Mouse (Mus musculus): ENCODE measurements around the gene Adamts15.

The Adamts15 gene

DNA sequence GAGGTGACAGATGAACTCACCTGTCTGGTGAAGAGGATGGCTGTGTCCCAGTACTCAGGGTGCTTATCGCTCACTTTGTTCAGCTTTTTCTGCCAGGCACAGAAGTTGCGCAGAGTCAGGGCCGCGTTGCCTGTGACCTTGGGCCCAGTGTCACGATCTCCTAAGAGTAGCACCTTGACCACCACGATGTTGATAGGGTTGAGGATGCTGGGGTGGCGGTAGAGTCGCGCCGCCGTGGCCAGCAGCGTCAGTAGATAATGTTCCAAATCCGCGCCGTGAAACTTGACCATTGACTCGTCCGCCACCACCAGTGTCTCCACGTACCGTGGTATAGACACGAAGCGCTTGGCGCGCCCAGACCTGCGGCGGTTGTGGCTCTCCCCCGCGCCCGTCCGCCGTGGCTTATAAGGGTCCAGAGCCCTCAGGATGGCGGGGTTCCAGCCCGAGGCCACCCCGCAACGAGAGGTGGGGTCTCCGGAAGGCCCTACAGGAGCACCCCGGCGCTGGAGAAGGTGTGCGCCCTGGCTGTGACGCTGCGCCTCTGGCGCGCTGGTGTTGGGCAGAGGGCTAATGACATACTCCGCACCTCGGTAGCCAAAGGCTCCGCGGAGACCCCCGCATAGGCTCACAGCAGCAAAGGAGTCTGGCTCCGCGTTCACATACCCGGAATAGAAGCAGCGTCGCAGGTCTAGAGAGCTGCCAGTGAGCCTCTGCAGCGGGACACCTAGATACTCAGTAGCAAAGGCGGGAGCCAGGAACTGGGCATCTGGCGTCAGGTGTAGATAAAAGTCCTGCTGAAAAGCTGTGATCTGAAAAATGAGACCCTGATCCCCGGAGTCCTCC is 770 bp downstream of the Adamts15 start:
- no peak for DNase-seq

DNA sequence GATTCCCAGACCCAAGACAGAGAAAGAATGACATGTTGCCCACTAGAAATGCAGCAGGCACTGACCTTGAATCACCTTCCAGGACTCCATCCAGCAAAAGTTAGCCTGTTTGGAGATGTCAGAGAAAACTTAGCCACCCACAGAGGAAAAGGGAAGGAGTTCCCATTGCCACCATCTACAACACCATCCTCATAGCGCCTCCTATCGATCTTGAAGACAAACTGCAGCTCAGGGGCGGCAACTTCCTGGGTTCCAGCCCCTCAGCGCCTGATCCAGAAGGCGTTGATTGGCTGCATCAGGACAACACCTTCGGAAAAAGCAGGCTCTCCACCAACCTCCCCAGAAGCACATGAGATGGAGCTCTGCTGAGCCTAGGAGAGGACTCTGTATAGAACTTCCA is 1.5 kb downstream of the Adamts15 start:
- DNase-seq: peak; percentile 49

DNA sequence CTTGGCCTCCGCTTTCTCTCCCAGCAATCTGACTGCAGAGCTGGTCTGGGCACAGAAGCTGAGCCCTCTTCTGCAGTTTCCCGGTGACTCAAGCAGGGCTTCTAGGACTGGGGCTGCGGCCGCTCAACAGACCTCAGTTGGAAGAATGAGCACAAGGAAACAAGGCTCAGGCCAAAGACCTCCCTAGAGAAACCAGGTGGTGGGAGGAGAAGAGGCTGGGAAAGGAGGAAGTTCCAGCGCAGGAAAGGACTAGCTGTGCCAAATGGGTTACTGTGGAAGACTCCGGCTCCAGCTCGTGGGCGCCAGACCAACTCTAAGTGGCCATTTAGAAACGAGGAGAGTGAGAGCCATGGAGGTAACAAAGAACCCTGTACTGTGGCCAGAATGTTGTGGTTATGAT is 2.6 kb downstream of the Adamts15 start:
- DNase-seq: no peak

DNA sequence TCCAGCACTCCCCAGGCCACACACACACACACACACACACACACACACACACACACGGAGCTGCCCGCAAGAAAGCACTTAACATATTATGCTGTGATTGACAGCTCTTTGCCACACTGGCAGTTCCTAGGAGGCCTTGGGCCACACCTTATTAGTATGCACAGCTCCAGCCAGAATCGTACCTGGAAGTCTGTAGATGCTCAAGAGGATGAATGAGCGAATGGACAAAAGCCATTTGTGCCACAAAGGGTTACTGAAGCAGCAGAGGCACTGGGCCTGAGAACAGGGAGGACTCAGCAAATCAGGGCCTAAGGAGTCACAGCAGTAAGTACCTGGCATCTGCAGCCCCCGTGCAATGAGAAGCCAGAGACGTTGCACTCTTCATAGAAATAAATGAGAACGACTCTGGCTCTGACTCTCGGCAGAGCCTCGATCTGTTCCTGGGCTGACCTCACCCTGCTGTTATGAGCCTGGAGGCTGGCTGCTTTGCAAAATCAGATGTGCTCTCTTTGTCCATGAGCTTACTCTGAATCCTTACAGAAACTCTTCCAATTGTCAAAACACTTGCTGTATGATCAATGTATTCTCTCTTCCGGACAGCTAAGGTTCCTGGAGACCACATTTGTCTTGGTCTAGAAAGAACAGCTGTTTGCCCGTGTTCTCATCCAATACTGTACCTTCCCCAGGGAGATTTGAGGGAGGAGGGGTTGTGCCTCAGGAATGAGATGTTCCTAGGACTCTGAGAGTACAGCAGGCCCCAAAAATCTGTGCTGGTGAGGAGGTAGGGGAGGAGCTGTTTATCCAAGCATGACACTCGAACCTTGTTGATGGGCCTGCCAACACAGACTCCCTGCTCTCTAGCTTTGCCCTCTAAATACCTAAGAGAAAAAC is 3.5 kb downstream of the Adamts15 start:
- DNase-seq: no peak

DNA sequence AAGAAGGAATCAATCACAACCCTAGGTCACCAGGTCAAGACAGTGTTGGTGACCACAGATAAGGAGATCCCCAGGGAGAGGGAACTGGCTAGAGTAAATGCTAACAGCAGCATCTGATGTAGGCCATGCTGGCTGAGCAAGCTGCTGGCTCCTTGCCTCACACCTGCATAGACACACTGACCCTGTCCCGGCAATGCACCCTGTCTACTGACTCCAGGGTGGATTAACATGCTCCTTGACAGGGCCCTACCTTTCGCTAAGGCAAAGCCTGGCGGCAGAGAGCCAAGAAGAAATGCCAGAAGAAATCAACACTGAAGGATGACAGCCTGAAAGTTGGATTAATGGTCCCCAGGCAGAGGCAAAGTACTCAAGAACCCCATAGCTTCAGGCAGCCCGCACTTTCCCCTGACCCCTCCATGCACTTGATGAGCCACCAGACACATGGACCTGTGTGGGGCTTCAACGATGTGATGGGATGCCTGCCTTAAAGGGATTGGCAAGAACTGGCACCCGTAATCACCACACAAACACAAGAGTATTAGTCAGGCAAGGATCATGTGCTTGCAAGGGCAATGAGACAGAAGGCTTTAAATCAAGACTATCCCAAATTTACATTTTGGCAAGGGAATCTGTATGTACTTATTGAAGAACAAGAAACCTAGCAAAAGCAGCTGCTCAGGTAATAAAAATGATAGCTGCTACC is 5.8 kb downstream of the Adamts15 start:
- DNase-seq: no peak

DNA sequence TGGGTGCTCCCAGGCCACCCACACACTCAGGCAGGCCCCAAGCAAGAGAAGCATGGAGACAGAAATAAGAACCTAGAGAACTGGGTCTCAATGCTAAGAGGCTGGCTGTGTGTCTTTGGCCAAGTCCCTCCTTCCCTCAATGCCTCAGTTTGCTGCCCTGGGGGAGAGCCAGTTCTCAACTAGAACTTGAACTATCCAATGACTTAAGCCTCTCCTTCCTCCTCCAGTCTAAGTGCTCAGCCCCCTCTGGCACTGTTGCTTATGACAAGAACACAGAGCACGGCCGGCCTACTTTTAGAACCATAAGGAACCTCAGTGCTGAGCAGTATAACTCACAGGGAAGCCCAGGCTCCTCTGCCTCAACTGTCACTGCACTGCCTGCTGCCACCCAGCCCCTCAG is 8.0 kb downstream of the Adamts15 start:
- DNase-seq: no peak

DNA sequence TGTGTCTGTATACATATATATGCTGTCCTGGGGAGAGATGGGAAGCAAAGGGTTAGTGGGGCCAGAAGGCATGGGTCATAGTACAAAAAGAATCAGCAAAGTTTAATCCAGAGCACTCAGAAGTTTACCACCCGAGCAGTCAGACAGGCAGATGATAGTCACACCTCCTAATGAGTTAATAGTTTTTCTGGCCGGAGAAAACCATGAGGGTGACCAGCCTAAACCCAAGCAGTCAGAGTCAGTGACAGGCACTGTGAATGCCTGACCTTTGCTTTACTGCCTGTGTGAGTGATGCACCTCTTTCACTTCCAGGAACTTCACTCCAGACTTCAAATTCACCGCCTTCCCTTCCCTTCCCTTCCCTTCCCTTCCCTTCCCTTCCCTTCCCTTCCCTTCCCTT is 8.8 kb downstream of the Adamts15 start:
- DNase-seq: no peak

DNA sequence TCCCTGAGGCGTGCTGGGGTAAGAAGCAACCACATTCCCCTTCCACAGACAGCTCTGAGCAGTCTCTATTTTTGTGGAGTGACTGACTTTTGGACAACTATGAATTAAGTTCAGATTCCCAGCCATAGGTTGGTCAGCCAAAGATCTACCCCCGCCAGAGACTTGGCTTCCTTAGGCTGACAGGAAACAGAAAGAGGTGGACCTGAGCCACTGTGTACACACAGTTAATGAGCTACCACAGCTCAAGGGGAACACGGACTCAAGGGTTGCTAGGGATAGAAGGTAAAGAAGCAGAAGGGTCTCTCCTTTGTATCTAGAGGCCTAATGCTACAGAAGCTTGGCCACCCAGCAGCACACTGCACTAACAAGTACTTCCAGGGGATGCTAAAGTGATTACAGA is 10.1 kb downstream of the Adamts15 start:
- DNase-seq: no peak

DNA sequence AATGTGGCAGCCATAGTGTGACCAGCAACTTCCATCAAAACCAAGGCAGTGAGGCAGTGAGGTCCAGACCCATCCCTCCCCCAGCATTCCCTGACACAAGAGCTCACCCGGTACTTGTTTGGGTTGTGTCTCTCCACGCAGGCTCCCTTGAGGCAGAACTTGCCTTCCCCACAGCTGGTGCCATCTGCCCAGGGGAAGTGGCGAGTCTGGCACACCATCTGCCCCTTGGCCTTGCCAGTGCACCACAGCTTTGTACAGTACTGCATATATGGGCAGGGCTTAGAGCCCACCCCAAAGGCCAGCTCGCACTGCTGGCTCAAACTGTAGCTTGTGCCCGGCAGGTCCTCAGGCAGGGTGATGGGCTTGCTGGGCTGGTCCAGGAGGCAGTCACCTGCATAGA is 11.8 kb downstream of the Adamts15 start:
- no peak for DNase-seq

DNA sequence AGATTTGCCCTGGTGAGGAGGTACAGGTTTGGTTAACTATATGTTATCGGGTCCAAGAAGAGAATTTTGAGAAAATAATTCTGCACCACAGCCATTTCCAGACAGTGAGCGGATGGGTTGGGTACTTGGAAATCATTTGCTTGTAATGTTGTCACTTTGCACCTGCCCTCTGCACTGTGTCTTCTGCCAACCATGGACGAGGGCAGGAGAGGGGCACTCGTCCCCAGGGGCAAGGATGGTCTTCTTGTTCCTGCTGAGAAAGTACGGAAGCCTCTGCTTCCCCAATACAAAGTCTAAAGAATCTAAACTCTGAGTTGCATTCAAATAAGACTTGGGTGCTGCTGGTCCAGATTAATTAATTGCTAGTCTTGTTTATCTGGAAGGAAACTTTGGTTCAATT is 13.3 kb downstream of the Adamts15 start:
- DNase-seq: no peak

DNA sequence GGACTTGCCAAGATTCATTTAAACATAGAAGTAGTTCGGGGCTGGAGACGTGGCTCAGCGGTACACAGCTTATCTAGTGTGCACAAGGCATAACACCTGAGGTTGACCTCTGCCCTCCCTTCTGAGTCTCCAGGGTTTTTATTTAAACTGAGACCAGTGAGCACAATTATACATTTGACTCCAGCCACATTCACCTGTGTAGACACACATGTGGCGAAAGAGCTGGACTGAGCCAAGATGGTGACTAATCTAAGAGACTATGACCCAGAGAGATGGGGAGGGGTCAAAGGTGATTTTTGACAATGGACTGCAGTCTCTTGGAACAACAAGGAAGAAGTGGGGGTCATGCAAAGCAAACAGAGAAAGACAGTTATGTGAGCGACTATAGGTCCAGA is 14.0 kb downstream of the Adamts15 start:
- DNase-seq: no peak

DNA sequence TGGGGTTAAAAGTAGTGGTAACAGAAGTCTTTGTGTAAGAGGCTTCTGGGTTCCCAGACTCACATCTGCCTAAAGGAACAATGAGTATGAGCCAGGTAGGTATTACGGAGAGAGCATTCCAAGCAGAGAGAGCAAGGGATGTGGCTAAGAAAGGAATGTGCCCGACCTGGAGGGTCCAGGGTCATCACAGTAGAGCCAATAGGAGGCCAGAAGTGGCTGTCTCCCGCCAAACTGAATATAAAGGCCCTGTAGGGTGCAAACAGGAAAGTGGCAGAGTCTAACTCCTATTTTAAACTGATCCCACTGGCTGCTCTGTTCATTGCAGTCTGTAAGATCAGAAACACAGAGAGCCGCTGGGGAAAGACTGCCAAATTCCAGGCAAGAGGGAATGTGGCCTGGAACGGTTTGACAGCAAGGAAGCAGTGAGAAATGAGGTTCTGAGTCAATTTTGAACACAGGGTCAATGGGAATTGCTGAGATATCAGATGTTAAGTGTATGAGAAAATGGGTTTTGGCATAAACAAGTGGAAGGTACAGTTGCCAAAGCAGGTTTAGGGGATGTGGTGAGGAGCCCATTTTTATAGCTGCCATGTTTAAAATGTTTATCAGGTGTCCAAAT is 14.5 kb downstream of the Adamts15 start:
- no peak for DNase-seq

DNA sequence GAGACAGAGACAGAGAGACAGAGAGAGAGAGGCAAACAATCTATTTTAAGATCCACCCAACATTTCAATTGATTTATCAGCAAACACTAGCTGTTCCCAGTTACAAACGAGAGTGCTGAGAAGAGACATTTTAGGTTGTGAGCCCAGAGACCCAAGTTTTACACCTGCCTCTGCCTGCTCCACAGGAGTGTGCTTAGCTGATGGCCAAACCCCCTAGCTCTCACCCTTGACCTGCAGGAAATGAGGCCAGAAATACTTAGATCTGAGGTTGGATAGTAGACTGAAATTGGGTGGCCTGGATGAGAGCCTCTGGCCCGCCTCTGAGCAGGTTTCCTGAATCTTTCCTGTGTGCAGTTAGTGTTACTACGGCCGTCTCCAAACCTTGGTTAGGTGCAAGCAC is 15.8 kb downstream of the Adamts15 start:
- DNase-seq: no peak

DNA sequence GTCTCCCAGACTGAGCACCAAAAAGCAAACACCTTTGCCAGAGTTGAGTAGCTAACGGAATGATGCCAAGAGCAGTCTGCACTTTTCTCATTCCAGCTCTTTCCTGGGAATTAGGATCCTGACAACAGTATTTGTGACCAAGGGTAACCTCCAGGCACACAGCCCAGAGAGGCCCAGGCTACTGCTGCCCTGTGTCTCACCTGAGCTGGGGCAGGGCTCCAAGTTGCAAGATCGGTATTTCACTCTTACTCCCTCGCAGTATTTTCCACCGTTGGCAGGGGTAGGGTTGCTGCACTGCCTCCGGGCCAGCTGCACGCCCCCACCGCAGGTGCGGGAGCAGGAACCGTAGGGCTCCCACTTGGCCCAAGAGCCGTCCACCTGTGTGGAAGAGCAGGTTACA is 16.4 kb downstream of the Adamts15 start:
- peak; percentile 28 for DNase-seq

DNA sequence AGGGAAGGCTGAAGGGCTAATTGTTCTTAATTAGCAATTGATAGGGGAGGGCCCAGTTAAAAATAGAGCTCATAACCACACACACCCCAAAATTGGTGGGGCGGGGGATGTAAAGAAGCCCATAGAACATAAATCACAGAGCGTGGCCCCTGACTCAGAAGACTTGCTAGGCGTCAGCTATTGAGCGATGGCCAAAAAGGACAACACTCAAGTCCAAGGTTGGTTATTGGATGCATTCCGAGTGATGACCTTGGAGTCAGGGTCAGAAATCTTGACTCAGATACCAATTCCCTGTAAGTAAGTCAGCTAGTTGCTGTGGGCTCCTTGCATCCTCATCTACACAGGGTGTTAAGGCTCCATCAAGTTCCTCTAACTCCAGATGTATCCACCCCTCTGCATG is 19.0 kb downstream of the Adamts15 start:
- DNase-seq: no peak

DNA sequence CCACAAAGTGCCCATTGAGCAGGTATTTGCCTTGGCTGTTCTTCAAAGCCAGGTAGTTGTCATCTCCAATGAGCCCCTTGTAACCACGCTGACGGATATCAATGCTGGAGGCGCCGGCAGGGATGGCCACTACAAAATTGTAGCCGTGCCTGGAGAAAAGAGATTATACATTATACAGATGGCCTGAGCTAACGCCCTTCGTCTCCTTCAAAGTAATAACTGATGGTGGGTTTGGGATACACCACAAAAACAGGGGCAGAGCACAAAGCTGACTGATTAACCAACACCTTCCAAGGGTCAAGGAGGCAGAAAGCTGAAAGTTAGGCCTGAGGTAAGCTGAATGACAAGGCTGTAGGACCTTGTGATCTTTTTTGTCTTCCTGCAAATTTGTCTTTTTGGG is 19.6 kb downstream of the Adamts15 start:
- DNase-seq: no peak

DNA sequence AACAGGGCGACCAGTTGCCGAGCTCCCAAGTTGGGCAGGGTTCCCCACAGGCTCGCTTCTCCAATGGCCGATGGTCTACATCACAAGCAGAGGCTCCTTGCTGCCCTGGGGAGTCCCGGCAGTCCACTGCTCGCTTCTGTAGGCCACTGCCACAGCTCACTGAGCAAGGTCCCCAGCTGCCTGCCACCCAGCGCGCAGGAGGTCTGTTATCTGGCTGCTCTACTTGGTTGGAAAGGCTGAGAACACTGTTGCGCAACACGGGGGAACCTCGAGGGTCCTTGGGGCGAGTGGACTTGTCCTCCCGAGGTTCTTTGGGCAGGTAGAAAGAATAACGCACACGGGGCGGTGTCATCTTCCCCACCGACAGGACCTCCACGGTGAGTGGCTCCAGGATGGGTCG is 20.1 kb downstream of the Adamts15 start:
- no peak for DNase-seq

DNA sequence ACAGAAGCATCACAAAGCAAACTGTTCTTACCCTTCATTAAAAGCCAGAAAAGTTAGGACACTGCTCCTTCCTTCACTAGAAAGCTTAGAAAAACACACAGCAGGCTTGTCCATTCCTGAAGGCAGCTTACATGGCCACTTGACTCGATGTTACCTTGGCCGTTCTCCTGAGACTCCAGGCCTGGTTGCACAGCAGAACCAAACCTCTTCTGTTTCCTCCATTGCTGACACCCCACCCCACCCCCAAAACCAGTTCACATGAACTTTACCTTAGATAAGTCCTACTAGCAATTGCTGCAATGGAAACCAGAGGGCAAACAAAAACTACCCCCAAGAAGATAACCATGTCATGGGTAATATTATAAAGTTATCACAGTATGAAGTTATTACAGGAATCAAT is 25.1 kb downstream of the Adamts15 start:
- no peak for DNase-seq

DNA sequence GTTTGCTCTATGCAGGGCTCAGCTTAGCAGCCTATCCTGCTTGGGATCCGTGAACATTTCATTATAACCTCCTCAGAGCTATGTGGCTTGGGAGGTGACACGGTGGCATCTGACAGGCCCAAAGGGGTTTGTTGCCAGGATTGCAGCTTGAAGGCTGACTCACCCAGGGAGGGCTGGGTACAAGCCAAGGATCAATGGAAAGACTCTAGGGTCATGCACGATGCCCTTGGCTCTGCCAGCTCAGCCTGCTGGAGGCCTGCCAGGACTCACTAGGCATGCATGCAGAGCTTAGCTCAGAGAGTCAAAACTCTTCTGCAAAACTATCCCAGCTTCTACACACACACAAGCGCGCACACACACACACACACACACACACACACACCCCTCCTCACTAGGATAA is 25.5 kb downstream of the Adamts15 start:
- DNase-seq: peak; percentile 83

DNA sequence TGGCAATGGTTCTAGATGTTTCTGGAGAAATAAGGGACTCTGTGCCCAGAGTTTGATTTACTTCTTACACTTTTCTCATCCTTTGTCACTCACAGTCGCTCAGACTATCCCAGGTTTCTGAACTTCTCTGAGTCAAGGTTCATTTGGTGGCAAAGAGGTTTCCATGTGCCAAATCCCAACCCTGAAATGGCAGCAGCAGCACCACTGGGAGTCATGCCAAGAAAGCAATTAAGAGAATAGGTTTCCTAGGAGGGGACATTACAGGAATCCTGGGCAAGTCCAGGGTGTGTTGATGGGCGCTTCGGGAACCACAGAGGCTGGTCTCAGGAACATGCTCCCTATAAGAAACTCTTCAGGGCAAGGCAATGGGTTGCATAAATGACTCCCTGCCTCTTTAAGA is 26.6 kb downstream of the Adamts15 start:
- DNase-seq: peak; percentile 11

DNA sequence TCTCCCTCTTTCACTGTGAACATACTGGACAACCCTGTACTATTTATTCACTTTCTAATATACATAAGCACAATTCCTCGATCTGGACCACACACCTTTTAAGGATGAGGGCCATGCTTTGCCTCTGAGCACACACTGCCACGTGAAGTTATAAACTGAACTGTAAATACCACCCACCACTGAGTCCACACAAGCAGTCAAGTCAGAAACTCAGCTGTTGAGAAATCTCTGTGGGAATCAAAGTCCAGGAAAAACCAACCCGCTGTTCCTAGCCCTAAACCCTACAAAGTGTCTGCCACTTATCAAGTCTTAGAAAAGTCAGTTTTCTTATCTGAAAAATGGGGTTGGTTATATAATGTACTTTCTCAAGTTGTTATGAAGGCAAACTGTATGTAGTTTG is 36.0 kb downstream of the Adamts15 start:
- DNase-seq: no peak

DNA sequence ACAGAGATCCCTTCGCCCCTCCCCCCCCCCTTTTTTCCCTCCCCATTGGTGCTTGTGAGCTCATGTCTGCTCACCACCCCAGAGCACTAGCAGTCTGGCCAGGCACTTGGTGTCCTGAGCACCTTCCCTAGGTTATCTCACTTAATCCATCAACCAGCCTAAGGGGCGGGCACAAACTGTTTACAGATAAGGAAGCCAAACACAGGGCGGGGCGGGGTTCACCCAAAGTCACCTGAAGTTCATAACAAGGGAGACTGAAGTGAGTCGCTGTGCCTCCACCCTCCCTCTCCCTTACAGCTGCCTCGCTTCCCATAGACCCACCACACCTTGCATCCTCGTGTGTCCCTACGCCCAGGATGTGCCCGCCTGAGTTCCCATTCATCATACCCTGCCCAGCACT is 41.7 kb downstream of the Adamts15 start:
- DNase-seq: peak; percentile 11

DNA sequence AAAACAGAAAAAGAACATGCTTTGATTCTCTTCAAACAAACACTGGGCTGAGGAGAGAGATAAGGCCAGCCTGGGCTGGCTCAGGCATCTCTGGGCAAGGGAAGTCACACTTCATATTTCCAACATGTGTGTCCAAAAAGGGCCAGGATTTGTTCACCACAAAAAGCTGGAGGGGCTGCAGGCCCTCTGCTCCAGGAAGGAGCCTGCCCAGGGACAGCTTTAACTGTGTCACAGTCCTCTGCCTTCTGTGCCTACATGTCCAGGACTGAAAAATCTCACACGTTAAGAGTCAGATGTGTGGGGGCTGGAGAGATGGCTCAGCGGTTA is 42.3 kb downstream of the Adamts15 start:
- DNase-seq: no peak

Measured in lung, postnatal 36 days (tissue).